Mouse (Mus musculus) heart, postnatal 36 days (tissue): ENCODE results near the gene Vps50. TPM values are rescaled to one million over a fixed set of nuclear protein-coding genes. Genes with fewer than 3 reads are reported as not detected.
"Not testable (repeated sequence)": the region's sequence is repeated elsewhere in the genome, so short reads cannot be mapped to it uniquely, and the experiment has no call there.

Source experiments
- DNase-seq, 2 experiments: peaks; one replicate each; pipeline ENCODE4 v3.0.0; 2021 to 2022
- intact Hi-C: fragments of 180-260 bp; cut with DNase I; formaldehyde crosslinking; loops from one replicate; pipeline ENCODE4 v1.15.1; 2025
- total RNA-seq, 2 experiments: library from RNA; stranded (reverse); gene quantifications; 2 replicates each; pipeline ENCODE4 v1.2.3; 2021

The Vps50 gene
- total RNA-seq, 2 experiments from 2014 or later = 15.7 to 16.2 TPM

DNA sequence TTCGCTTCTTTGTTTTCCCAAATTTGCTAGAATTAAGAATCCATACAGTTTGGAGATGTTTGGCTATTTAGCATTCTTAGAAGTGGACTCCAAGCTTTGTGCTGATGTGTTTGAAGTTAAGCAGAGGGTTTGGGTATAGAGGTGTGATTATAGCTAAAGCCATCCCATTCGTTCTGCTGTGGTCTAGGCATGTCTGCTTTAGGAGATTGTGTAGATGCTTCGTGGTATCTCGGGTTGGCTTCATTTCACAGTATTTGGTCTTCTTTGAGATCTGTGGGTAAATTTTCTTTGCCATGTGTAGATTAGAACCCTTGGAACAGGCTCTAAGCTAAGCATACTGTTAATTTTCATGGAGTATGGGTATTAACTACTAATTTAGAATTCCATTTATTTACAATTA, 30.0 kb downstream of the Vps50 start:
- intact Hi-C loops = no loop called here
- DNase-seq = no peak

GRCm38 (mm10) chr6:3531445-3531844, 33.3 kb downstream of the Vps50 start:
- intact Hi-C loops = no loop called here
- DNase-seq = no peak

- intact Hi-C loops = no loop called here
- no peak for DNase-seq
Observed at GRCm38 (mm10) chr6:3536048-3536447, 37.9 kb downstream of the Vps50 start.

DNA sequence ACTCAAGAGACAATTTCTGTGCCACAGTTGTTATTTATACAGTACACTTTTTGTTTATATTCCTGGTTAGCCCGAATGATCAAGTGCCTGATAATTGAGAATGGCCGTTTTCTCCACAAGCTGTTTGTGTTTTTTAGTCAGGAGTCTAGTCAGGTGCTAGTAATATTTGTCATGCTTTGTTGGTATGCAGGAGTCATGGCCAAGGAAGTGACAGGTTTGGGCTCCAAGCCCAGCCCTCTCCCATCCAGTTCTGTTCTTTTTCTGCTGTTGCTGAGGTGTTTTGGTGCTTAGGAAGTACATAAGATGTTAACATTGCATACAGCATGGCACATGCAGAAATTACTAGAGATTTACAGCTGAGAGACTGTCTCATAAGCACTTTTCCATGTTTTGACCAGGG, 41.3 kb downstream of the Vps50 start:
- intact Hi-C loops = no loop called here
- peak in 1 of 2 experiments; percentile 6 for DNase-seq

GRCm38 (mm10) chr6:3543862-3544261, 45.7 kb downstream of the Vps50 start:
- intact Hi-C loops = no loop called here
- DNase-seq = no peak

DNA sequence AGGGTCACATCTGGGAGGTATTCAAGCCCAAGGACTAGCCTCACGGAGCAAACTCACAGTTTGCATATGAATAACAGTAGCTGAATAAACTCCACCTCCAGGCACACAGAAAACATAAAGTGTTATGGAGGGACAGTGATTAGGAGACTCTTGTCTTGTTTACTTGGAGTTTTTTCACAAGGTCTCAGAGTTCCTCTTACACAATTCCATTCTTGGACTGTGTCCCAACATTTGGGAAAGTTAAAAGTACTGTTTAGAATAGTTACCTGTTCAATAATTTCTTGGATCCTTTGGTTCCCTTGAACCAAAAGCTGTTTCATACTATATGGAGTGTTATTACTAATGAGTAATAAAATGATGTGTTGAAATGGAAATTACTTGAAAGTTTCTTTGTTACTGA, 46.8 kb downstream of the Vps50 start:
- intact Hi-C loops = no loop called here
- DNase-seq = no peak

GRCm38 (mm10) chr6:3548959-3549358, 50.8 kb downstream of the Vps50 start:
- intact Hi-C loops = no loop called here
- DNase-seq = no peak

DNA sequence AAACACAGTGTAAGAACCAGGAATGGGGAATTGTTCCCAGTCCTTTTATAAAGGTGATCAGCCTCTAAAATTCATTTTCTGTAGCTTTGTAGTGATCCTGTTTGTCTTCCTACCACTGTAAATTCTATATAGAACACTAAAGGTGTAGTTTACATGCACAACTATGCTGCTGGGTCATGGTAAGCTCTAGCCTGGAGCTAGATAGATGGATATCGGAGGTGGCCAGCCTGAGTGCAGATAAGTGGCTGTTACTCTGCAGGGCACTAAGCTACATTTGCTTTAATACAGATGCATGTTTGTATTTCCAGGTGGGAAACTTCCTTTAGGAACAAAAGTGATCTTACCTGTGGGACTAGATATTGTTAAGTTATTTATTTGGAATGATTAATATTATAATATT, 51.8 kb downstream of the Vps50 start:
- no peak for DNase-seq
- intact Hi-C loops = no loop called here

GRCm38 (mm10) chr6:3552681-3553080, 54.5 kb downstream of the Vps50 start:
- intact Hi-C loops, DNase-seq: not testable (repeated sequence)

- DNase-seq = no peak
- intact Hi-C loops = no loop called here
Observed at GRCm38 (mm10) chr6:3557177-3557576, 59.0 kb downstream of the Vps50 start.

- intact Hi-C loops = no loop called here
- DNase-seq = no peak
Observed at GRCm38 (mm10) chr6:3560009-3560408, 61.8 kb downstream of the Vps50 start.

DNA sequence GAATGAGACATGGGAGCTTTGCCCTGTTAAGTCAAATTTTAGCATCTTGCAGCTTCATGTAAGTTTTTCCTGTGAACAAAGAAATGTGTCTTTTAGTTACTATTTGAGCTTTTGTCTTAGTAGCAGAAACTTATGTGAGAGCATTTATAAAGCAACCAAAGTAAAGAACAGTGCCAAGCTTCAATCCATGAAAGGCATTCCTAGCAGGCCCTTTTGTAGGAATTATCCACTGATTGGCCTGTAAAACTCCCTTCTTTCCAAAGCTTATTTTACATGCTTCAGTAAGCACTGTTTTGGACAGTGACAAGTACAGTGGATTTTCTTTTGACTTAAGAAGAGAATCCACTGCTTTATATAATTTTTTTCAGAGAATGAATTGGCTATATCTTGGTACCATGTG, 64.1 kb downstream of the Vps50 start:
- DNase-seq = no peak
- intact Hi-C loops = no loop called here

DNA sequence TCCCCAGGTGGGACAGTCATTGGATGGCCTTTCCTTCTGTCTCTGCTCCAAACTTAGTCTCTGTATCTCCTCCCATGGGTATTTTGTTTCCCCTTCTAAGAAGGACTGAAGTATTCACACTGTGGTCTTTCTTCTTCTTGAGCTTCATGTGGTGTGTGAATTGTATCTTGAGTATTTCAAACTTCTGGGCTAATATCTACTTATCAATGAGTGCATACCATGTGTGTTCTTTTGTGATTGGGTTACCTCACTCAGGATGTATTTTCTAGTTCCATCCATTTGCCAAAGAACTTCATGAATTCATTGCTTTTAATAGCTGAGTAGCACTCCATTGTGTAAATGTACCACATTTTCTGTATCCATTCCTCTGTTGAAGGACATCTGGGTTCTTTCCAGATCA, 65.9 kb downstream of the Vps50 start:
- intact Hi-C loops = not testable (repeated sequence)

GRCm38 (mm10) chr6:3565005-3565404, 66.8 kb downstream of the Vps50 start:
- no peak for DNase-seq
- intact Hi-C loops = no loop called here

More for the DNA sequence above, 65.9 kb downstream of the Vps50 start:
- not testable (repeated sequence) for DNase-seq

GRCm38 (mm10) chr6:3565667-3566066, 67.5 kb downstream of the Vps50 start:
- no peak for DNase-seq
- intact Hi-C loops = no loop called here

- no peak for DNase-seq
- intact Hi-C loops = no loop called here
Observed at GRCm38 (mm10) chr6:3567071-3567610, 69.0 kb downstream of the Vps50 start.

DNA sequence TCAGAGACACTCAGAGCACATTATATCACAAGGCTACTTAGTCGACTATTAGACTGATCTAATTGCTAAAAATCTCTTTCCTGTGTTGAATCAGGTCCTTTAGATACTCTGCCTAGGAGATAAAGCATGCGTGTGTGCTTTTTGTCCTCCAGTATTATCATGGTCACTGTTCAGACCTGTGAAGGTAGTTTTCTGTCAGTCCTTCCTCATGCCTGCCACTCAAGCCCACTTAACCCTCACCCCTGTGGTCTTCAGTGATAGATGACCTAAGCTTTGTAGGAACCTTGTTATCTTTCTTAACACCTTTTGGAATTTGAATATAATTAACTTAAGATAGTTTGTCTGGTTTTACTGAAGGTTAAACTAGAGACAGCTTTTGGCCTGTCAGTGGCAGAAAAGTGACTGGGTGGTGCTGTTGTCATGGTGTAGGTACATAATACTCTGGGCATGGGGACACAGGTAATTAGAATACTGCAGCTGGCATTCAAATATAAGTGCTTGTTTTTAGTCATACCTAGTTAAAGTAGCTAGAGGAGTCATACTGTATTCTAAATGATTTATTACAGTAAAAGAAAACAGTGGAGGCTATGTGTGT, 74.1 kb downstream of the Vps50 start:
- DNase-seq = no peak
- intact Hi-C loops = no loop called here

GRCm38 (mm10) chr6:3573787-3574186, 75.6 kb downstream of the Vps50 start:
- intact Hi-C loops = no loop called here
- DNase-seq = no peak

GRCm38 (mm10) chr6:3585402-3585801, 87.2 kb downstream of the Vps50 start:
- intact Hi-C loops = no loop called here
- no peak for DNase-seq

DNA sequence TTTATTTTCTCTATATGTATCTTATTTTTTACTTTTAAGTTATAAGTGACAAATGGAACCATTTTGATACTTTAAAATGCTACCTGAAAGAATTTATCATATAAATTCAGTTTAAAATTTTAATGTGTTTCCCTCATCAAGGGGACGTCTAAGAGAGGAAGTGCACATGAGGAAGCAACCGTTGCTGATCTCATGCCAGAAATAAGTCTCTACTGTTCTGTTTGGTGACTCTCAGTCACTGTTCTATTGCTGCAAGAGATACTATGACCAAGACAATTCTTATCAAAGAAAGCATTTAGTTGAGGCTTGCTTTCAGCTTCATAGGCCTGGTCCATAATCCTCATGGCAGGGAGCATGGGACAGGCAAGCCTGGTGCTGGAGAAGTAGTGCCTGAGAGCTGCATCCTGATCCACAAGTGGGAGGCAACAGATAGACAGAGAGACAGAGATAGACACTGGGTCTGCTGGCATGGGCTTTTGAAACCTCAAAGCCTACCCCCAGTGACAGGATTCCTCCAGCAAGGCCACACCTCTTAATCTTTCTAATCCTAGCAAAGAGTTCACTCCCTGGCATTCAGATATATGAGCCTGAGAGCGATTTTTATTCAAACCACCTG, 92.2 kb downstream of the Vps50 start:
- intact Hi-C loops = no loop called here
- DNase-seq = no peak

GRCm38 (mm10) chr6:3594246-3594645, 96.1 kb downstream of the Vps50 start:
- intact Hi-C loops = no loop called here
- DNase-seq = no peak

- intact Hi-C loops = no loop called here
- no peak for DNase-seq
Observed at GRCm38 (mm10) chr6:3612827-3613226, 114.6 kb downstream of the Vps50 start.
